Mouse (Mus musculus): ENCODE results near the gene Gm13691.
"Not testable (repeated sequence)": the region's sequence is repeated elsewhere in the genome, so short reads cannot be mapped to it uniquely, and the experiment has no call there.

- TF ChIP-seq CTCF (IDR thresholded peaks at IDR 0.05; ENCODE audit: low read depth, low read length); POLR2AphosphoS5 (IDR thresholded peaks at IDR 0.05; ENCODE audit: insufficient replicate concordance, low read depth, low read length); GATA2 (IDR thresholded peaks at IDR 0.05; ENCODE audit: borderline replicate concordance, low read depth, low read length): not testable (repeated sequence)
These were observed 4.2 kb downstream of the Gm13691 start for GRCm38 (mm10) chr2:83994526-83994925.

Measured in G1E (cell line).